Comparison of ENCODE assay signal across 8 mouse cellular contexts in genomic region chr5:32611341-32611961, GRCm38 (mm10). TPM values are rescaled to one million over a fixed set of nuclear protein-coding genes. Genes with fewer than 3 reads are reported as not detected.
DNase-seq lines count a peak whose midpoint lies in the region; ATAC-seq and TF ChIP-seq lines count a peak whose summit lies in the region.

No protein-coding gene starts in this region.

- WGBS in heart, embryonic 12.5 days = under 1% methylated on average over 53 of the region's 54 CpGs
- 0% methylated on average over 53 of the region's 54 CpGs for WGBS in limb, embryonic 12.5 days
- under 1% methylated on average over 52 of the region's 54 CpGs for WGBS in midbrain, embryonic 11.5 days

- TF ChIP-seq CTCF in C2C12 (IDR thresholded peaks at IDR 0.05; ENCODE audit: control insufficient read depth, insufficient read depth, insufficient read length) = no peak
- TF ChIP-seq CTCF in cortical plate, adult 2 months (IDR thresholded peaks at IDR 0.05; ENCODE audit: extremely low read depth, insufficient read depth, low read length) = no peak
- TF ChIP-seq CTCF in testis, adult 2 months (IDR thresholded peaks at IDR 0.05; ENCODE audit: control insufficient read depth, insufficient read depth, insufficient replicate concordance, low read depth, low read length) = no peak

- 0 out of 2 replicates have a peak, but pooled peaks have one; percentile 0 for TF ChIP-seq POLR2A in cortical plate, adult 2 months (IDR thresholded peaks at IDR 0.05; ENCODE audit: extremely low read depth, insufficient read depth, low read length)
- no peak; the same call in 1 of the 2 replicates for TF ChIP-seq POLR2A in testis, adult 2 months (IDR thresholded peaks at IDR 0.05; ENCODE audit: control insufficient read depth, low read depth, low read length)

- no peaks in the 10 kb centered on the region for H3K36me3 ChIP-seq in C2C12 (ENCODE audit: control insufficient read depth, insufficient read depth)
- H3K36me3 ChIP-seq in heart, embryonic 12.5 days = no peaks in the 10 kb centered on the region
- no peaks in the 10 kb centered on the region for H3K36me3 ChIP-seq in limb, embryonic 12.5 days
- no peaks in the 10 kb centered on the region for H3K36me3 ChIP-seq in midbrain, embryonic 11.5 days (ENCODE audit: control insufficient read depth, insufficient read depth, low read length)
- no peaks in the 10 kb centered on the region for H3K36me3 ChIP-seq in testis, adult 2 months (ENCODE audit: control insufficient read depth, insufficient read depth, low read length)

- H3K4me2 ChIP-seq in heart, embryonic 12.5 days = peak overlapping the region; percentile 75
- peak overlapping the region; percentile 70 for H3K4me2 ChIP-seq in limb, embryonic 12.5 days
- H3K4me2 ChIP-seq in midbrain, embryonic 11.5 days = peak overlapping the region; percentile 55

- H3K27me3 ChIP-seq in C2C12 (ENCODE audit: control insufficient read depth, insufficient read depth, insufficient read length) = no peaks in the 10 kb centered on the region
- H3K27me3 ChIP-seq in heart, embryonic 12.5 days (replicated peaks) = no peaks in the 10 kb centered on the region
- H3K27me3 ChIP-seq in limb, embryonic 12.5 days = no peaks in the 10 kb centered on the region
- no peaks in the 10 kb centered on the region for H3K27me3 ChIP-seq in midbrain, embryonic 11.5 days (ENCODE audit: control insufficient read depth, insufficient read depth, low read length)
- no peaks in the 10 kb centered on the region for H3K27me3 ChIP-seq in testis, adult 2 months (ENCODE audit: control insufficient read depth, insufficient read depth, low read length)

- peak overlapping the region; percentile 70 for H3ac ChIP-seq in C2C12 (ENCODE audit: control insufficient read depth, insufficient read length, low read depth)

- H3K9ac ChIP-seq in heart, embryonic 12.5 days = peak overlapping the region; percentile 94
- peak overlapping the region; percentile 93 for H3K9ac ChIP-seq in limb, embryonic 12.5 days (replicated peaks)
- H3K9ac ChIP-seq in midbrain, embryonic 11.5 days (ENCODE audit: low read length) = peak overlapping the region; percentile 85

- peaks cover 29% of the 10 kb centered on the region for H3K79me2 ChIP-seq in C2C12 (ENCODE audit: control insufficient read depth, insufficient read depth)

- ATAC-seq in heart, embryonic 12.5 days (ENCODE audit: insufficient number of reproducible peaks, low FRiP score) = peak; percentile 66
- ATAC-seq in limb, embryonic 12.5 days (ENCODE audit: insufficient number of reproducible peaks, insufficient read depth, low FRiP score, low TSS enrichment, low read depth) = peak; percentile 82
- peak; percentile 84 for ATAC-seq in midbrain, embryonic 11.5 days (ENCODE audit: low FRiP score)

- no peaks in the 10 kb centered on the region for H3K9me3 ChIP-seq in heart, embryonic 12.5 days (replicated peaks)
- H3K9me3 ChIP-seq in limb, embryonic 12.5 days = no peaks in the 10 kb centered on the region
- no peaks in the 10 kb centered on the region for H3K9me3 ChIP-seq in midbrain, embryonic 11.5 days (ENCODE audit: control insufficient read depth, low read length)

- H3K27ac ChIP-seq in cortical plate, adult 2 months (ENCODE audit: insufficient read depth, low read length) = 0 out of 2 replicates have a peak overlapping the region, but pooled peaks have one; percentile 21
- peak overlapping the region; percentile 96 for H3K27ac ChIP-seq in heart, embryonic 12.5 days (ENCODE audit: poor library complexity, severe bottlenecking)
- peak overlapping the region; percentile 97 for H3K27ac ChIP-seq in limb, embryonic 12.5 days
- peak overlapping the region; percentile 81 for H3K27ac ChIP-seq in midbrain, embryonic 11.5 days (ENCODE audit: low read depth, low read length)
- H3K27ac ChIP-seq in testis, adult 2 months (ENCODE audit: control insufficient read depth, insufficient read depth, low read depth, low read length) = peak overlapping the region; percentile 73

- peak overlapping the region; percentile 71 for H3K4me3 ChIP-seq in C2C12 (ENCODE audit: insufficient read depth, poor library complexity, severe bottlenecking)
- H3K4me3 ChIP-seq in cortical plate, adult 2 months (ENCODE audit: insufficient read depth, low read length) = peak overlapping the region; percentile 67
- H3K4me3 ChIP-seq in heart, embryonic 12.5 days = peak overlapping the region; percentile 87
- H3K4me3 ChIP-seq in limb, embryonic 12.5 days (replicated peaks) = peak overlapping the region; percentile 91
- H3K4me3 ChIP-seq in midbrain, embryonic 11.5 days (ENCODE audit: low read depth, low read length) = peak overlapping the region; percentile 65
- H3K4me3 ChIP-seq in testis, adult 2 months (ENCODE audit: control insufficient read depth, low read depth, low read length) = peak overlapping the region; percentile 99

- H3K4me1 ChIP-seq in cortical plate, adult 2 months (ENCODE audit: control insufficient read depth, insufficient read depth, low read length) = peaks cover 2% of the 10 kb centered on the region; the same call in 1 of the 2 replicates
- peaks cover 16% of the 10 kb centered on the region for H3K4me1 ChIP-seq in heart, embryonic 12.5 days (replicated peaks)
- peaks cover 8% of the 10 kb centered on the region; the same call in 1 of the 2 replicates for H3K4me1 ChIP-seq in limb, embryonic 12.5 days (replicated peaks)
- H3K4me1 ChIP-seq in midbrain, embryonic 11.5 days (ENCODE audit: control insufficient read depth, insufficient read depth, low read length) = no peaks in the 10 kb centered on the region; the same call in 1 of the 2 replicates
- H3K4me1 ChIP-seq in testis, adult 2 months (ENCODE audit: control insufficient read depth, insufficient read depth, low read length) = peaks cover 2% of the 10 kb centered on the region; the same call in 1 of the 2 replicates

- peak; percentile 68 for DNase-seq in embryo, embryonic 10 days (ENCODE audit: low spot score)
- no peak for DNase-seq in embryo, embryonic 9.5 days (ENCODE audit: extremely low spot score)
- DNase-seq in midbrain, embryonic 11.5 days (ENCODE audit: low spot score, missing footprints) = peak; percentile 96

- peaks cover 8% of the 10 kb centered on the region for H3K79me3 ChIP-seq in C2C12 (ENCODE audit: low read depth)

TF ChIP-seq in C2C12, 6 proteins besides CTCF, POLR2A, EP300 and RAD21:
- TF ChIP-seq CEBPB (IDR thresholded peaks at IDR 0.05; ENCODE audit: low read depth) = no peak
- no peak for TF ChIP-seq FOSL1 (IDR thresholded peaks at IDR 0.05; ENCODE audit: insufficient read depth, low read length, poor library complexity, severe bottlenecking)
- no peak for TF ChIP-seq USF1 (IDR thresholded peaks at IDR 0.05; ENCODE audit: low read depth)
- no peak for TF ChIP-seq MYOG (IDR thresholded peaks at IDR 0.05; ENCODE audit: control insufficient read depth, extremely low read depth, insufficient read length)
- TF ChIP-seq MYOD1 (IDR thresholded peaks at IDR 0.05; ENCODE audit: control insufficient read depth, insufficient read length, low read depth) = no peak
- no peak for TF ChIP-seq MAX (IDR thresholded peaks at IDR 0.05)

RNA-seq across cellular contexts. Expression of gene Yes1, which starts 0.5 kb away (rescaled TPM):
- polyA plus RNA-seq in C2C12 (2012; fragmentation: generic; extraction: Trizol) = 2.5 TPM
- 5.7 TPM in 2 replicates for polyA plus RNA-seq in cortical plate, adult 2 months (2012; rRNA removed)
- 32.0 and 33.3 TPM in 2 replicates for polyA plus RNA-seq in heart, embryonic 12.5 days (2016; fragmentation: Nextera tagmentation; extraction: Ambion mirVana)
- 44.4 and 47.7 TPM in 2 replicates for polyA plus RNA-seq in limb, embryonic 12.5 days (2016; fragmentation: Nextera tagmentation; extraction: Ambion mirVana)
- polyA plus RNA-seq in midbrain, embryonic 11.5 days (2014; fragmentation: Nextera tagmentation; extraction: Ambion mirVana) = 29.0 and 32.7 TPM in 2 replicates
- polyA plus RNA-seq in testis, adult 2 months (2012; rRNA removed) = 2.0 and 2.9 TPM in 2 replicates

Comparison
In these comparisons a context has a peak if more than half of its experiments do, and no peak if none do; other contexts are left out.
1. H3K27ac ChIP-seq: peak in every context shown above with its lines; median percentile 97 in limb, embryonic 12.5 days; 96 in heart, embryonic 12.5 days; 81 in midbrain, embryonic 11.5 days; 73 in testis, adult 2 months; 21 in cortical plate, adult 2 months.